Mouse (Mus musculus): ENCODE measurements around the gene Tmem235. TPM values are rescaled to one million over a fixed set of nuclear protein-coding genes. Genes with fewer than 3 reads are reported as not detected.
"Not testable (repeated sequence)": the region's sequence is repeated elsewhere in the genome, so short reads cannot be mapped to it uniquely, and the experiment has no call there.

The Tmem235 gene
- polyA plus RNA-seq, 1 experiment = not detected

- no peak for DNase-seq (ENCODE audit: low spot score)
Measured at GRCm38 (mm10) chr11:117832086-117832969, 28.2 kb upstream of the Tmem235 start.

- DNase-seq (ENCODE audit: low spot score) = not testable (repeated sequence)
Measured at GRCm38 (mm10) chr11:117833509-117833908, 27.0 kb upstream of the Tmem235 start.

- DNase-seq (ENCODE audit: low spot score) = no peak
Measured at GRCm38 (mm10) chr11:117834086-117834485, 26.5 kb upstream of the Tmem235 start.

GRCm38 (mm10) chr11:117836306-117836705 is 24.2 kb upstream of the Tmem235 start:
- DNase-seq (ENCODE audit: low spot score) = no peak

- no peak for DNase-seq (ENCODE audit: low spot score)
Measured at GRCm38 (mm10) chr11:117838572-117838971, 22.0 kb upstream of the Tmem235 start.

- no peak for DNase-seq (ENCODE audit: low spot score)
Measured at GRCm38 (mm10) chr11:117839021-117839420, 21.5 kb upstream of the Tmem235 start.

GRCm38 (mm10) chr11:117840910-117841309 is 19.6 kb upstream of the Tmem235 start:
- no peak for DNase-seq (ENCODE audit: low spot score)

GRCm38 (mm10) chr11:117843434-117843833 is 17.1 kb upstream of the Tmem235 start:
- DNase-seq (ENCODE audit: low spot score) = no peak

- no peak for DNase-seq (ENCODE audit: low spot score)
Measured at GRCm38 (mm10) chr11:117844997-117845396, 15.6 kb upstream of the Tmem235 start.

- DNase-seq (ENCODE audit: low spot score) = no peak
Measured at GRCm38 (mm10) chr11:117845651-117846050, 14.9 kb upstream of the Tmem235 start.

- no peak for DNase-seq (ENCODE audit: low spot score)
Measured at GRCm38 (mm10) chr11:117846640-117847039, 13.9 kb upstream of the Tmem235 start.

- no peak for DNase-seq (ENCODE audit: low spot score)
Measured at GRCm38 (mm10) chr11:117847593-117848215, 12.8 kb upstream of the Tmem235 start.

GRCm38 (mm10) chr11:117848271-117848984 is 12.1 kb upstream of the Tmem235 start:
- DNase-seq (ENCODE audit: low spot score) = no peak

GRCm38 (mm10) chr11:117848985-117849671 is 11.4 kb upstream of the Tmem235 start, which contains the start of gene Birc5:
Gene Birc5 (plus strand): TSS chr11:117849251.
- DNase-seq (ENCODE audit: low spot score) = peak; percentile 86

- no peak for DNase-seq (ENCODE audit: low spot score)
Measured at GRCm38 (mm10) chr11:117852875-117853274, 7.7 kb upstream of the Tmem235 start.

- no peak for DNase-seq (ENCODE audit: low spot score)
Measured at GRCm38 (mm10) chr11:117854241-117854640, 6.3 kb upstream of the Tmem235 start.

- no peak for DNase-seq (ENCODE audit: low spot score)
Measured at GRCm38 (mm10) chr11:117855360-117855759, 5.2 kb upstream of the Tmem235 start.

- DNase-seq (ENCODE audit: low spot score) = no peak
Measured at GRCm38 (mm10) chr11:117855975-117856374, 4.6 kb upstream of the Tmem235 start.

GRCm38 (mm10) chr11:117857462-117857861 is 3.1 kb upstream of the Tmem235 start:
- DNase-seq (ENCODE audit: low spot score) = no peak

- DNase-seq (ENCODE audit: low spot score) = no peak
Measured at GRCm38 (mm10) chr11:117858392-117858791, 2.2 kb upstream of the Tmem235 start.

- no peak for DNase-seq (ENCODE audit: low spot score)
Measured at GRCm38 (mm10) chr11:117863174-117863856, 2.8 kb downstream of the Tmem235 start.

All from urinary bladder, adult 2 months (tissue).